Mouse (Mus musculus) gastrocnemius, postnatal 36 days (tissue): Measurements from ENCODE around the gene Atp7b. TPM values are rescaled to one million over a fixed set of nuclear protein-coding genes. Genes with fewer than 3 reads are reported as not detected.

Experiments
- DNase-seq, 2 experiments: peaks; one replicate each; pipeline ENCODE4 v3.0.0; 2022
- intact Hi-C: fragments of 180-260 bp; cut with DNase I; formaldehyde crosslinking; loops from one replicate; pipeline ENCODE4 v1.15.1; 2025
- long read RNA-seq, 2 experiments: library from polyadenylated mRNA; stranded (forward); transcript quantifications; one replicate each; pipeline ENCODE4 v2.0.0; 2021
- total RNA-seq, 2 experiments: library from RNA; stranded (reverse); gene quantifications; 2 replicates each; pipeline ENCODE4 v1.2.3; 2021

Atp7b gene
- under 1 TPM in 1 of 2 experiments, not detected in 1; 0.05 TPM for total RNA-seq
- long read RNA-seq, experiment 1: 0 reads
- long read RNA-seq, experiment 2: 0 reads

GRCm38 (mm10) chr8:22059821-22060445, at the start of gene Atp7b:
Gene Atp7b (minus strand): TSS chr8:22060305.
- intact Hi-C loops: loop anchor here (5.0 kb wide), 2 partner anchors 107 to 122 kb away; partner anchors contain the start of gene Nek3
- DNase-seq: no peak

- intact Hi-C loops: no loop called here
- DNase-seq: no peak
Observed at GRCm38 (mm10) chr8:22107020-22107419, 46.9 kb upstream of the Atp7b start.

- intact Hi-C loops: no loop called here
Observed at GRCm38 (mm10) chr8:22091568-22091967, 31.5 kb upstream of the Atp7b start.

GRCm38 (mm10) chr8:22089226-22089625, 29.1 kb upstream of the Atp7b start:
- DNase-seq: no peak
- intact Hi-C loops: no loop called here

More at GRCm38 (mm10) chr8:22091568-22091967, 31.5 kb upstream of the Atp7b start:
- no peak for DNase-seq

GRCm38 (mm10) chr8:22079313-22080007, 19.4 kb upstream of the Atp7b start:
- intact Hi-C loops: no loop called here
- no peak for DNase-seq

GRCm38 (mm10) chr8:22061126-22061525, 1.0 kb upstream of the Atp7b start:
- intact Hi-C loops: loop anchor here (5.0 kb wide), 1 partner anchor 106 kb away; the partner anchor contains the start of gene Nek3
- DNase-seq: no peak

- intact Hi-C loops: loop anchor here (5.0 kb wide), 1 partner anchor 107 kb away; the partner anchor contains the start of gene Nek3
- DNase-seq: peak; percentile 89 to 95
Observed at GRCm38 (mm10) chr8:22060446-22060889, 363 bp upstream of the Atp7b start, which contains the start of gene Alg11. Gene Alg11 (plus strand): TSS chr8:22060721.

GRCm38 (mm10) chr8:22059153-22059738, 859 bp downstream of the Atp7b start:
- intact Hi-C loops: loop anchor here (5.0 kb wide), 1 partner anchor 123 kb away; no protein-coding TSS in a partner anchor
- no peak for DNase-seq

GRCm38 (mm10) chr8:22058368-22058767, 1.7 kb downstream of the Atp7b start:
- intact Hi-C loops: loop anchor here (5.0 kb wide), 1 partner anchor 124 kb away; no protein-coding TSS in a partner anchor
- DNase-seq: no peak

- intact Hi-C loops: loop anchor here (5.0 kb wide), 1 partner anchor 125 kb away; no protein-coding TSS in a partner anchor
- DNase-seq: no peak
Observed at GRCm38 (mm10) chr8:22056850-22057249, 3.3 kb downstream of the Atp7b start.

- intact Hi-C loops: loop anchor here (5.0 kb wide), 1 partner anchor 127 kb away; no protein-coding TSS in a partner anchor
- DNase-seq: no peak
Observed at GRCm38 (mm10) chr8:22055492-22055877, 4.6 kb downstream of the Atp7b start.

GRCm38 (mm10) chr8:22054674-22055491, 5.2 kb downstream of the Atp7b start:
- intact Hi-C loops: loop anchor here (5.0 kb wide), 1 partner anchor 127 kb away; no protein-coding TSS in a partner anchor
- DNase-seq: no peak

- DNase-seq: no peak
- intact Hi-C loops: no loop called here
Observed at GRCm38 (mm10) chr8:22047699-22048464, 12.2 kb downstream of the Atp7b start.

- intact Hi-C loops: no loop called here
- no peak for DNase-seq
Observed at GRCm38 (mm10) chr8:22043706-22044105, 16.4 kb downstream of the Atp7b start.

GRCm38 (mm10) chr8:22042515-22042914, 17.6 kb downstream of the Atp7b start:
- intact Hi-C loops: no loop called here
- DNase-seq: no peak

GRCm38 (mm10) chr8:22040153-22040509, 20.0 kb downstream of the Atp7b start:
- intact Hi-C loops: no loop called here
- DNase-seq: no peak

- intact Hi-C loops: no loop called here
- DNase-seq: no peak
Observed at GRCm38 (mm10) chr8:22039468-22040152, 20.5 kb downstream of the Atp7b start.

GRCm38 (mm10) chr8:22037022-22037421, 23.1 kb downstream of the Atp7b start:
- no peak for DNase-seq
- intact Hi-C loops: no loop called here

GRCm38 (mm10) chr8:22036137-22036536, 24.0 kb downstream of the Atp7b start:
- intact Hi-C loops: no loop called here
- DNase-seq: no peak
